Mouse (Mus musculus): Measurements from ENCODE around the gene Bpifa6.
"Not testable (repeated sequence)": the region's sequence is repeated elsewhere in the genome, so short reads cannot be mapped to it uniquely, and the experiment has no call there.

The Bpifa6 gene

DNA sequence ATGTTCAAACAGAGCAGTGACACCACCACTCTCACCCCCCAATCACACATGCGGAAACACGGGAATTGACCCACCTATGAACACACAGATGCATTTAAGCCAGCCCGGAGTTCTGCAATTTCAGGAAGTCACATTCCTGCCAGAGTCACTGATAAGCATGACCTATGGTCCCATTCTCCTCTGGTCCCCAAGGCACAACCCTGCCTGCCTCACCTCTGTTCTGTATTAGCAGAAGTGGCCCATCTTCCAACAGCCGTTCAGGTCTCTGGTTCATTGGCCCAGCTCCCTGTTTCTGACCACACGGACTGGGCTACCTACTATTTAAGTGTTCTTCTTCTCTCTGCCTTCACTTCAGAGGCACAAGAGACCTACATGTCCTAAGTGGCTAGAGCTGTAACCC, at the start of gene Bpifa6:
Gene Bpifa6, plus strand, starts transcription at position 364 of the 400 bp plus-strand sequence.
- no peak for DNase-seq (ENCODE audit: low spot score)

- peak; percentile 12 for DNase-seq (ENCODE audit: low spot score)
These were observed 44.8 kb upstream of the Bpifa6 start for GRCm38 (mm10) chr2:153929871-153930413.

DNA sequence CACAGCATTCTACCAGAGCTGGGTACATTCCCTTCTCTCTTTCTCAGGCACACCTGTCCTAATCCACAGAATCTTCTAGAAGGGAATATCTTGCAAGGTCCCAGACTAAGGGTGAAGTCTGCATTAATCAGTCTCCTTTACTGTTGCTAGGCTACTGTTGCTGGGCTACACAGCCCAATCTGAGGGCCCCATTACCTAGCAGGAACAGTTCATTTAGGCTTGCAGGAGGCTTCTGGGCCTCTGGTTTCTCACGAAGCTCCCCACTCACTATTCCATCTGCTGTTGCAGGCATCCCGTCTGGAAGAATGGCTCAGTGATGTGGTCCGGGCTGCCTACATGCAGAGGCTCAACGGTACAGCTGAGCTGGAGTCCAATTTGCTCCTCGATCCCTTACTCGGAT, 43.6 kb upstream of the Bpifa6 start:
- no peak for DNase-seq (ENCODE audit: low spot score)

DNA sequence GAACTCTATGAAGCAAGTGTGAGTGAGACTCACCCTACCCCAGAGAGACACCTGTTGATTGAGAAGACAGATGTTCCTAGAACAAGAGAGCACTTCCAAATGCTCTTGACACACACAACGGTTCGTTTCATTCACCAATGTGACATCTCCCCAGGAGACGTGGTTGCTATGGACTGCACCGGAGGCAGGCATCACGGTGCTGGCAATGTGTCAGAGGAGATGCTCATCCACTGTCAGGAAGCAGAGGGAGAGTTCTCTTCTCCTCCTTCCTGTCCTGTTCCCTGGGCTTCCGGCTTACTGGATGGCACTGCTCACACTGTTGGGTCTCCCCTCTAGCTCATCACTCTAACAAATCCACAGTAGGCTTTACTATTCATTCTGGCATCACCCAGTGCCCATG, 41.4 kb upstream of the Bpifa6 start:
- DNase-seq (ENCODE audit: low spot score) = no peak

GRCm38 (mm10) chr2:153935348-153935747, 39.4 kb upstream of the Bpifa6 start:
- DNase-seq (ENCODE audit: low spot score) = no peak

DNA sequence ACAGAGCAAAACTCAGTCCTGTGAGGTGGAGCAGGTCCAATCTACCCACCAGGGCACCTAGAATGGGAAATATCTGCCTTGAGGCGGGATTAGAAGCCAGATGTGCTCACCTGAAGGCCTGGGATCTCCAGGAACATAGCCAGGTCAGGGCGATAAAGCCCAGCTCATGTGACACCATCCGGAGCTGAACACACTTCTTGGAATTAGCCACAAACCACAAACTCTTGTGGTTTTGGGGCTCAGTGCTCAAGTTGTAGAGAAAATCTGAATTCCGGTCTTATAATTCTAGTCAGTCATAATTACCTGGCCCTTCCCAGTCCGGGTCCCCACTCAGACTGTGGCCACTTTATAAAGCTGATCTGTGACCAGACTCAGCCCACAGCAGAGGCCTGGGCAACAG, 36.9 kb upstream of the Bpifa6 start, which contains the start of gene Bpifb4:
Gene Bpifb4, plus strand, starts transcription at position 370 of the 400 bp plus-strand sequence.
- no peak for DNase-seq (ENCODE audit: low spot score)

DNA sequence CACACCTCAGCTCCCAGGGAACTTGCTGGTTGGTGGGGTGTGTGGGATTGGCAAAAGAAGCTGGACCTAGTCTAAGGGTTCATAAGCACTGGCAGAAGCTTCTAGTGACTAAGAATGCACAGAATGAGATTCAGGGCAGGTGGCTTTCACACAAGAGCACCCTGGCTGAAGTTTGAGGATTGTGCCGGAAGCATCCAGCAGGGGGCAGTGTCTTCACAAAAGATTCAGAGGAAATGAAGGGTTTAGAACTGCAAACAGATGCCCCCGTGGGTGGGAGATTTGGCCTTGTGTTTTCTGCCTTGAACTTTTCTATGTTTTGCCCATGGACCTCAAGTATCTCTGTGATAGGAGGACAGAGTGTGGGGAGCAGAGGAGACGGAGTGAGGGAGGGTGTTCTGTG, 31.2 kb upstream of the Bpifa6 start:
- peak; percentile 4 for DNase-seq (ENCODE audit: low spot score)

GRCm38 (mm10) chr2:153944567-153944966, 30.2 kb upstream of the Bpifa6 start:
- no peak for DNase-seq (ENCODE audit: low spot score)

DNA sequence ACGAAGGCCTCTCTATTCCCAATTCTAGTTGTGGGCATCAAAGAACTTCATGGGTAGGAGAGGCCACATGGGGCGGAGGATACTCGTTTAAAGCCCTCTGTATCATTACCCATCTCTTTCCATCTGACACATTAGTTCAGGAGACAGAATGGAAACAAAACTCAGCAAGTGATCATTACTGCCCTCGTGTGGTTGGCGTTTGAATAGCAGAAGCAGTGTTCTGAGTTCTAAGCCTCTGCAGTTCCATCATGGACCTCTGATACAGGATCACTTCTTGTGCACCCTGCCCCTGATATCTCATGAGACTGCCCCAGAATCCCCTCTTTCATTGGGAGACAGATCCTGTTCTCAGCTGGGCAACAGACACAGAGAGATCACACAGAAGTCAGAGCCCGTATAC, 21.8 kb upstream of the Bpifa6 start:
- DNase-seq (ENCODE audit: low spot score) = peak; percentile 11

DNA sequence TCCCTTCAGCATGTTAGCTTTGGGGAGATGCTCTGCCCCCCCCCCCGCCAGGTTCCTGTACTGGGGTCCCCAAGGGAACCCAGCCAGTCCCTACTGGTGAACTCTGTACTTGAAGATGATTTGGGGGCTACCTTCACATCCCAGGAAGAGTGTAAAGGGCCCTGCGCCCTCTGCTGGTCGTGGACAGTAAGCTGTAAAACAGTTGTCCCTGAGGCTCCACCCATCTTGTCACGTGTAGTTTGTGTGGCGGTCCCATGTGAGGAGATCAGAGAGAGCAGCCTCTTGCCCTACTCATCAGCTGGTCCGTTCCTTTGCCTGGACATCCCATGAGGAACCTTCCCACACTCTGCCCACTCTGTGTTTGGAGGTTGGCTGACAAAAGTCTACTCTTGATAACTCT, 20.9 kb upstream of the Bpifa6 start:
- peak; percentile 14 for DNase-seq (ENCODE audit: low spot score)

GRCm38 (mm10) chr2:153962821-153963331, 11.9 kb upstream of the Bpifa6 start:
- no peak for DNase-seq (ENCODE audit: low spot score)

GRCm38 (mm10) chr2:153963334-153963733, 11.4 kb upstream of the Bpifa6 start:
- DNase-seq (ENCODE audit: low spot score) = no peak

DNA sequence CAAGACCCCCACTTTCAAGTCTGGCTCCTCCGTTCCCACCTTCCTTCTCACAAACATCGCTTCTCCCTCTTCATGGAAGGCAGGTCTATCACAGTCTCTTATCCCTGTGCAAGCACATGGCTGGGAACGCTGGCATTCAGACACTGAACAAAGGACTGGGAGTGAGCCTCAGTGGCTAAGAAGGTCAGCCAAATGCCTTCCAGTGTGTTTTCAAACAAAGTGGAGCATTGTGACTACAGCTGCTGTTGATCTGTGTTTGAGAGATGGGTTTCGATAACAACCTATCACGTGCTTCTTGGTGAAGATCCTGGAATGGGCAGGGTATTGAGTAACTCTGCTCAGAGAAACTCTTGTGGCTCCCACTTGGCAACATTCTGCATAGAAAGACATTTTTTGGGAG, 4.5 kb upstream of the Bpifa6 start:
- DNase-seq (ENCODE audit: low spot score) = peak; percentile 35

GRCm38 (mm10) chr2:153995770-153996169, 21.0 kb downstream of the Bpifa6 start:
- DNase-seq (ENCODE audit: low spot score) = peak; percentile 73

DNA sequence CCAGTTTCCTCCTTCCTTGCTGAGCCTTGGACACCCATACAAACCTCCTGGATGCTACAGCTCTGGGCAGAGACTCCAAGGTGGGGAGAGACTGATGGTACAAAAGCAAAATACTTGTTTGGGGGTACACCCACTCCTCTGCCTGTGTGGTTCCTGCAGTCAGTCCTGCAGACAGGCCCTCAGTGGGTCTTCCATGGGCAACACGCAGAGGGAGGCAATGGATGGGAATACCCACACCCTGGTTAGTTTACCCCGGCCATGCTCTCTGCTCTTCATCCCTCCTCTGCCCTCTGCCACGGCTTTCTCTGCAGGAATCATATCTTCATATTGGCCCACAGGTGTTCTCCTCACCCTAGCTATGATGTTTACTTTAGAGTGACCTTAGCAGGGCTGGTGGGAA, 25.8 kb downstream of the Bpifa6 start:
- DNase-seq (ENCODE audit: low spot score) = no peak

GRCm38 (mm10) chr2:154001056-154001455, 26.3 kb downstream of the Bpifa6 start:
- DNase-seq (ENCODE audit: low spot score) = no peak

GRCm38 (mm10) chr2:154004456-154004855, 29.7 kb downstream of the Bpifa6 start:
- DNase-seq (ENCODE audit: low spot score) = no peak

DNA sequence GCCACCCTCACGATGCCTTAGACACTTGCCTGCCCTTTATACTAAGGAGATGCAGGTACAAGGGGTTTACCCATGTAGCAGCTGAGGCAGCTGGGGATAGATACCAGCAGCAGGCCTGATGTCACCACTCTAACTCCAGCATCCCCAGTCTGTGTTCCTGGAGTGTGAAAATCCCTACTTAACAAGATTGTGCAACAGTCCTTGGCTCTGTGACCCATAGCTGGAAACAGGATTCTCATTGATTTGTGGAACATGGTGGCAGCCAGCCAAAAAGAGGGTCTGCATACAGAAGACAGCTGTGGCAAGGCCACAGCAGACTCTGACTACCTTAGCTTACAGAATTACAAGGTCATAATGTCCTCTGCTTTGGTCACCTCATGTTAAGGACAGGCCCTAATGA, 30.3 kb downstream of the Bpifa6 start:
- peak; percentile 13 for DNase-seq (ENCODE audit: low spot score)

- DNase-seq (ENCODE audit: low spot score) = no peak
These were observed 31.0 kb downstream of the Bpifa6 start for GRCm38 (mm10) chr2:154005734-154006133.

- DNase-seq (ENCODE audit: low spot score) = no peak
These were observed 31.6 kb downstream of the Bpifa6 start for GRCm38 (mm10) chr2:154006331-154006730.

- no peak for DNase-seq (ENCODE audit: low spot score)
These were observed 32.6 kb downstream of the Bpifa6 start for GRCm38 (mm10) chr2:154007381-154007780.

DNA sequence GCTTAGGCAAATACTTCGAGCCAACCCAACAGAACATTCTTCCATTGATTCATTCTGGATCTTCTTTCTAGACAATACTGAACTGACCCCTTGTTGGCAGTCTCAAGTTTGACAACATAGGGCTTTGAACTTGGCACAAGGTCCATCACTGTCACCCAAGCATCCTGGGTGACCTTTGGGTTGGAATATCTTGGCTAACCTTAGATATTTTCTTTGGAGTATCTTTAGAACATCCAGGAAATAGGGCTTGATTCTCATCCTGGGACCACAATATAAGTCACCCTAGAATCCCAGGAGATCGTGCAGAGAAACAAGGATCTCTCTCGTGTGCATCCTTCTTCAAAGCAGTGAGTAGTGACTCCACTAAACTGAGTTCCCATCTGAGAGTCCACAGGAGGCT, 33.2 kb downstream of the Bpifa6 start, which contains the start of gene Bpifa2:
Gene Bpifa2, plus strand, starts transcription at position 301 of the 400 bp plus-strand sequence.
- no peak for DNase-seq (ENCODE audit: low spot score)

DNA sequence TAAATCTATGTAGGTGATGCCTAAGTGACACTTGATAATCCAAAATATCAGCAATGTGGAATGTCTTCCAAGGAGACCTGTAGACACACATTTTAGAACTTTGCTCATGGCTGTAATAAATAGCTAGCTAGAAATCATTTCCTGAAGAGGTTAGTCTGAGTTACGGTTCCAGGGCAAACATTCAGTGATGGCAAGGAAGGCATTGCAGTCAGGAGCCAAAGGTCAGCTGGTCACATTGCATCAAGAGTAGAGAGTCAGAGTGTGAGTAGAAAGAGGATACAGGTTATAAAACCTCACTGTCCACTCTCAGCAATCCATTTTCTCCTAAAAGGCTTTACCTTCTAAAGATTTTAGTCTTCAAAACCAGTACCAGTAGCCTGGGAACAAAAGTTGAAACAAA, 43.2 kb downstream of the Bpifa6 start:
- DNase-seq (ENCODE audit: low spot score) = no peak

DNA sequence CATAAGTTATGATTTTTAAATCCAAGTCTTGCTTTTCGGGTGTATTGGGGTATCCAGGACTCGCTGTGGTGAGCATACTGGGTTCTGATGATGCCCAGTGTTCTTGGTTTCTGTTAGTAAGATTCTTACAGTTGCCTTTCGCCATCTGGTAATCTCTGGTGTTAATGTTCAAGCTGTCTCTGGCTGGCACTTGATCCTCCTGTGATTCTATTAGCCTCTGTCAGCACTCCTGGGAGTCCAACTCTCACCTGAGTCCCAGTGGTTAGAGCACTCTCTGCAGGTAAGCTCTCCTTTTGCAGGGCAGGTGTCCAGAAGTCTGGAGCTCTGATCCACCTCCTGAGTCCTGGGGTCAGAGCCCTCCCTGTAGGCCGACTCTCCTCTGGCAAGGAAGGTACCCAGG, 49.9 kb downstream of the Bpifa6 start:
- DNase-seq (ENCODE audit: low spot score) = not testable (repeated sequence)
